Mouse (Mus musculus) hindbrain, embryonic 15.5 days (tissue): ENCODE results near the gene Tpgs1. TPM values are rescaled to one million over a fixed set of nuclear protein-coding genes. Genes with fewer than 3 reads are reported as not detected.
A peak's percentile ranks its signal among the peaks of the same experiment; 100 is the strongest.

Experiments
- ATAC-seq: fragments of 200-750 bp; cut with Nextera tagmentation; 2 replicates; pipeline ENCODE4 v1.8.0; 2017; ENCODE audit warnings: low read depth, moderate number of reproducible peaks, moderate TSS enrichment; ENCODE audit not compliant: low FRiP score
- H3K27ac ChIP-seq: fragments of 300-500 bp; sonication (generic); replicated peaks from 2 replicates; pipeline ENCODE4 v1.5.1; 2015; ENCODE audit warnings: mild to moderate bottlenecking, inconsistent platforms
- H3K27me3 ChIP-seq: fragments of 300-500 bp; sonication (generic); 2 replicates; pipeline ENCODE4 v1.6.1; 2015; ENCODE audit warnings: control low read depth, inconsistent platforms
- H3K36me3 ChIP-seq: fragments of 300-500 bp; sonication (generic); 2 replicates; pipeline ENCODE4 v1.6.1; 2015; ENCODE audit warnings: control low read depth, inconsistent platforms
- H3K4me1 ChIP-seq: fragments of 300-500 bp; sonication (generic); replicated peaks from 2 replicates; pipeline ENCODE4 v1.6.1; 2015; ENCODE audit warnings: control low read depth, inconsistent platforms
- H3K4me2 ChIP-seq: fragments of 300-500 bp; sonication (generic); 2 replicates; pipeline ENCODE4 v1.6.1; 2015; ENCODE audit warnings: moderate library complexity, mild to moderate bottlenecking, inconsistent platforms
- H3K4me3 ChIP-seq: fragments of 300-500 bp; sonication (generic); 2 replicates; pipeline ENCODE4 v1.5.1; 2015; ENCODE audit warnings: mild to moderate bottlenecking, inconsistent platforms
- H3K9ac ChIP-seq: fragments of 300-500 bp; sonication (generic); 2 replicates; pipeline ENCODE4 v1.6.1; 2015; ENCODE audit warnings: inconsistent platforms
- H3K9me3 ChIP-seq: fragments of 300-500 bp; sonication (generic); 2 replicates; pipeline ENCODE4 v1.6.1; 2016; ENCODE audit warnings: control low read depth, inconsistent platforms
- whole genome bisulfite sequencing: fragments of 180-500 bp; shearing (Covaris S2); methylation state at CpG from one replicate; pipeline ENCODE4 v1.1.7; 2015; 5-methylcytosine and 5-hydroxymethylcytosine counted together
- polyA plus RNA-seq: library from polyadenylated mRNA; unstranded; fragments of >200 nt; fragmentation: Nextera tagmentation; extraction: Ambion mirVana; gene quantifications from 2 replicates; pipeline ENCODE4 v1.2.1, GENCODE M21; 2015

Gene Tpgs1
- polyA plus RNA-seq, 1 experiment from 2014 or later: 107 TPM

DNA sequence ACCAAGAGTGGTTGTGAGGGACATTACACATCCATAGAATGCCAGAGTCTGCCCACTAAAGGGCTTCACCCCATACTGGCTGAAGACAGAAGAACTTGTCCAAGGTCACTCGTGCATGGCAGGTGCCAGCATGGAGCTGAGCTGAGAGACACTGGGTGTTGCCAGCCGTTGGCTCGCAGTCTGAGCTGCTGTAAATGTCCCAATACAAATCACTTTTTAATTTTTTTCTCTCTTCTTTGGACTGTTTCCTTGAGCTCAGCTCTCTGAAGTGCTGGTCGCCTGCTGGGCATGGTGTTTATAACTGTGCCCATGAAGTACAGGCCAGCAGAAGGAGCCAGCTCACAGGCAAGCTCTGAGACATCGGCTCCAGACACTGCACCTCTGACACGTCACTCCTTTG is 53.9 kb downstream of the Tpgs1 start:
- Histone ChIP-seq H3K36me3 (peaks cover 6% of the 10 kb centered on the region; the same call in 1 of the 2 replicates), H3K9me3 (no peaks in the 10 kb centered on the region), H3K4me1 (peaks cover 10% of the 10 kb centered on the region), H3K27me3 (peaks cover 4% of the 10 kb centered on the region), H3K4me2 (no peak overlapping the region), H3K9ac (no peak overlapping the region), H3K27ac (no peak overlapping the region), H3K4me3 (no peak overlapping the region)
- ATAC-seq: peak; percentile 43; the same call in 1 of the 2 replicates
- WGBS: 52% methylated on average over 6 of the region's 6 CpGs

DNA sequence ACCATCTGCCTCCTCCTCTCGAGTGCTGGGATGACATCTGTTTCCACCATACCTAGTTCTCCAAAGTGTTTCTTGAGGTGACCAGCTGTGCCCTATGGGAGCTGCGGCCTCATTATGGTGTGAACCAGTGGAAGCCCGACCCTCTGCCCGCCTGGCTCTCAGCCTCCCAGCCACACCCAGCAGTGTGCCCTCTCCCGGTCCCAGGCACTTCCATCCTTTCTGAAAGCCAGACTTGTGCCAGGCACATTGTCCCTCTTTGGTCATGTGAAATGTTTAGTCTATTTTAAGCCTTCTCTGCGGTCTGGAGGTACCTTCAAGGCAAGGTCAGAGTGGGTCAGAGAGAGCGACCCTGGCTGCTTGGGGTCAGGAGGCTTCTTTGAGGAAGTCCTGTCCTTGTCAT is 54.5 kb downstream of the Tpgs1 start:
- WGBS: 88% methylated on average over 7 of the region's 7 CpGs
- no peak overlapping the region for H3K4me3 ChIP-seq
- H3K4me2 ChIP-seq: no peak overlapping the region
- ATAC-seq: no peak
- H3K4me1 ChIP-seq: 0 out of 2 replicates have a peak, but pooled peaks cover 5% of the 10 kb centered on the region
- no peak overlapping the region for H3K9ac ChIP-seq
- H3K27ac ChIP-seq: no peak overlapping the region
- H3K27me3 ChIP-seq: no peaks in the 10 kb centered on the region
- no peaks in the 10 kb centered on the region for H3K9me3 ChIP-seq
- peaks cover 6% of the 10 kb centered on the region; the same call in 1 of the 2 replicates for H3K36me3 ChIP-seq

Other genes with a start within 250 kb of the Tpgs1 start
- not detected in 2 replicates for gene Vmn2r83, start 200.6 kb upstream of the Tpgs1 start, polyA plus RNA-seq
- gene Plpp2, start 135.6 kb upstream of the Tpgs1 start, polyA plus RNA-seq: 17.7 and 21.9 TPM in 2 replicates
- gene Mier2, start 114.2 kb upstream of the Tpgs1 start, polyA plus RNA-seq: 64.8 and 75.6 TPM in 2 replicates
- gene Theg, start 82.0 kb upstream of the Tpgs1 start, polyA plus RNA-seq: not detected in 2 replicates
- gene C2cd4c, start 55.3 kb upstream of the Tpgs1 start, polyA plus RNA-seq: 0.54 and 0.60 TPM in 2 replicates
- gene Shc2, start 31.5 kb upstream of the Tpgs1 start, polyA plus RNA-seq: 28.1 and 28.5 TPM in 2 replicates
- 0.13 and 0.43 TPM in 2 replicates for gene Odf3l2, start 23.6 kb upstream of the Tpgs1 start, polyA plus RNA-seq
- 0.87 and 1.2 TPM in 2 replicates for gene Madcam1, start 4.8 kb upstream of the Tpgs1 start, polyA plus RNA-seq
- gene Cdc34, start 12.8 kb downstream of the Tpgs1 start, polyA plus RNA-seq: 82.4 and 91.7 TPM in 2 replicates
- 1.3 and 1.4 TPM in 2 replicates for gene Gzmm, start 19.7 kb downstream of the Tpgs1 start, polyA plus RNA-seq
- gene Bsg, start 35.1 kb downstream of the Tpgs1 start, polyA plus RNA-seq: 985 and 993 TPM in 2 replicates
- 2.6 and 2.8 TPM in 2 replicates for gene Hcn2, start 47.3 kb downstream of the Tpgs1 start, polyA plus RNA-seq
- gene Polrmt, start 77.2 kb downstream of the Tpgs1 start, polyA plus RNA-seq: 37.0 and 43.0 TPM in 2 replicates
- gene Fgf22, start 85.7 kb downstream of the Tpgs1 start, polyA plus RNA-seq: 2.2 and 2.4 TPM in 2 replicates
- gene Rnf126, start 97.6 kb downstream of the Tpgs1 start, polyA plus RNA-seq: 103 and 125 TPM in 2 replicates
- gene Fstl3, start 107.9 kb downstream of the Tpgs1 start, polyA plus RNA-seq: 2.3 and 2.5 TPM in 2 replicates
- 0.27 and 0.28 TPM in 2 replicates for gene Prss57, start 121.6 kb downstream of the Tpgs1 start, polyA plus RNA-seq
- gene Palm, start 124.2 kb downstream of the Tpgs1 start, polyA plus RNA-seq: 277 and 303 TPM in 2 replicates
- gene Misp, start 151.6 kb downstream of the Tpgs1 start, polyA plus RNA-seq: 0.49 and 0.92 TPM in 2 replicates
- gene Ptbp1, start 185.1 kb downstream of the Tpgs1 start, polyA plus RNA-seq: 74.8 and 77.1 TPM in 2 replicates
- 11.0 and 11.3 TPM in 2 replicates for gene Prtn3, start 205.1 kb downstream of the Tpgs1 start, polyA plus RNA-seq
- gene Plppr3, start 205.3 kb downstream of the Tpgs1 start, polyA plus RNA-seq: 383 and 417 TPM in 2 replicates
- gene Elane, start 216.9 kb downstream of the Tpgs1 start, polyA plus RNA-seq: 0.16 TPM in 1 of 2 replicates, not detected in the other
- gene Cfd, start 221.5 kb downstream of the Tpgs1 start, polyA plus RNA-seq: not detected in 2 replicates
- 51.2 and 54.2 TPM in 2 replicates for gene Med16, start 239.6 kb downstream of the Tpgs1 start, polyA plus RNA-seq
- 3.0 TPM in 1 of 2 replicates, not detected in the other for gene Gm26602, start 241.5 kb downstream of the Tpgs1 start, polyA plus RNA-seq
- gene Kiss1r, start 247.6 kb downstream of the Tpgs1 start, polyA plus RNA-seq: 2.7 and 3.1 TPM in 2 replicates